Mouse (Mus musculus): ENCODE results near the gene Mkrn2os. TPM values are rescaled to one million over a fixed set of nuclear protein-coding genes. Genes with fewer than 3 reads are reported as not detected.

Gene Mkrn2os
- total and polyA plus RNA-seq, 3 experiments = not detected

DNA sequence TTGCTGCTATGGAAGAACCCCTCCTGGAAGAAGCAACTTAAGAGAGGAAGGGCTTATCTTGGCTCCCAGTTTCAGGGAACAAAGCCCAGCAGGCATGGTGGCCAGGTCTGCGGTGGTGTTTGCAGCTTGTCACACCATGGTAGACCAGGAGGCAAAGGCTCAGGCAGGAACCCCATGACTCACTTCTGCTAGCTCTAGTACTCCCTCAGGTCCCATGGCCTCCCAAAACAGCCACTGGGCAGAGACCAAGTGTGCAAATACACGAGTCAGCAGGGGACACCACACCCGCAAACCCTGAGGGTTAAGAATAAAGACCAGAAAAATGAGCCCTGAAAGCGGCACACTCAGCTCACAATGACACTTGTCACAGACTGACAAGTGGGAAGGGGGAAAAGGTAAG lies 56.2 kb downstream of the Mkrn2os start:
- peaks cover 6% of the 10 kb centered on the region for H3K4me1 ChIP-seq (ENCODE audit: insufficient read depth, low read depth, low read length)
- peaks cover 18% of the 10 kb centered on the region for H3K27me3 ChIP-seq (ENCODE audit: insufficient read depth, low read length)

DNA sequence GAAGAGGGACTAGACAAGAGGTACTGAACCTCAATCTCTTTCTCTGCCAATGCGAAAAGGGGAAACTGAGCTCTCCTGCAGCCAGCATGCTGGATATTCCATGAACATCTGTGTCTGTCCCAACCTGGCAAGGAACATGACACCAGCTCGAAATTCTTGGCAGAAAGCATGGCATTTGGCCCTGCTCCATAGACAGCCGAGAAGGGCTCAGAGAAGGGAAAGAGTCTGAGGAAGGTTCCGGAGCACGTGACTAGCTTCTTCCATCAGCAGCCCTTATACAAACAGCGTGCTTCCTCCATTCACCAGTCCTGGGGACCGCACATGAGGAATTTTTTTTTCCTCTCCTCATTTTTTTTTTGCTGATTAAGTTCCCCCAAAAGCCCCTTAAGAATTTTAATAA lies 57.8 kb downstream of the Mkrn2os start:
- peaks cover 6% of the 10 kb centered on the region for H3K4me1 ChIP-seq (ENCODE audit: insufficient read depth, low read depth, low read length)
- H3K27me3 ChIP-seq (ENCODE audit: insufficient read depth, low read length) = peaks cover 17% of the 10 kb centered on the region
- no peak for ATAC-seq (ENCODE audit: extremely low read depth, insufficient number of reproducible peaks, low FRiP score, poor library complexity, severe bottlenecking)
- no peaks in the 10 kb centered on the region for H3K36me3 ChIP-seq (replicated peaks)
- TF ChIP-seq CTCF (IDR thresholded peaks at IDR 0.05; ENCODE audit: low read depth, low read length) (no peak), POLR2AphosphoS5 (IDR thresholded peaks at IDR 0.05; ENCODE audit: insufficient replicate concordance, low read depth, low read length) (no peak), GATA1 (IDR thresholded peaks at IDR 0.05; ENCODE audit: borderline replicate concordance, low read length) (no peak), TAL1 (conservative IDR thresholded peaks at IDR 0.05; ENCODE audit: low read depth, low read length) (no peak), GATA2 (IDR thresholded peaks at IDR 0.05; ENCODE audit: borderline replicate concordance, low read depth, low read length) (no peak)
- no peaks in the 10 kb centered on the region for H3K9me3 ChIP-seq (replicated peaks)
- H3K4me3 ChIP-seq (ENCODE audit: low read depth, low read length) = no peak overlapping the region
- no peak for DNase-seq (ENCODE audit: low spot score)

More for the DNA sequence above, 56.2 kb downstream of the Mkrn2os start:
- no peak overlapping the region for H3K4me3 ChIP-seq (ENCODE audit: low read depth, low read length)
- DNase-seq (ENCODE audit: low spot score) (no peak), ATAC-seq (ENCODE audit: extremely low read depth, insufficient number of reproducible peaks, low FRiP score, poor library complexity, severe bottlenecking) (no peak)
- no peaks in the 10 kb centered on the region for H3K36me3 ChIP-seq (replicated peaks)
- no peak for TF ChIP-seq POLR2AphosphoS5 (IDR thresholded peaks at IDR 0.05; ENCODE audit: insufficient replicate concordance, low read depth, low read length)
- no peak for TF ChIP-seq TAL1 (conservative IDR thresholded peaks at IDR 0.05; ENCODE audit: low read depth, low read length)
- TF ChIP-seq GATA2 (IDR thresholded peaks at IDR 0.05; ENCODE audit: borderline replicate concordance, low read depth, low read length) = no peak
- no peak for TF ChIP-seq GATA1 (IDR thresholded peaks at IDR 0.05; ENCODE audit: borderline replicate concordance, low read length)
- TF ChIP-seq CTCF (IDR thresholded peaks at IDR 0.05; ENCODE audit: low read depth, low read length) = no peak
- H3K9me3 ChIP-seq (replicated peaks) = no peaks in the 10 kb centered on the region

Other genes starting within 250 kb of the Mkrn2os start
- not detected in 2 replicates for gene Pparg, start 231.6 kb downstream of the Mkrn2os start, total RNA-seq (2014; fragmentation: Nextera tagmentation)
- gene Pparg, start 231.6 kb downstream of the Mkrn2os start, total RNA-seq (2017) = 0.06 TPM in 1 of 2 replicates, not detected in the other
- gene Pparg, start 231.6 kb downstream of the Mkrn2os start, polyA plus RNA-seq (2012) = not detected in 2 replicates
- 11.5 and 14.4 TPM in 2 replicates for gene Tsen2, start 47.9 kb downstream of the Mkrn2os start, total RNA-seq (2014; fragmentation: Nextera tagmentation)
- 14.6 and 19.9 TPM in 2 replicates for gene Tsen2, start 47.9 kb downstream of the Mkrn2os start, total RNA-seq (2017)
- gene Tsen2, start 47.9 kb downstream of the Mkrn2os start, polyA plus RNA-seq (2012) = 3.7 and 8.9 TPM in 2 replicates
- 18.4 and 23.6 TPM in 2 replicates for gene Mkrn2, start 9.3 kb upstream of the Mkrn2os start, total RNA-seq (2014; fragmentation: Nextera tagmentation)
- 24.5 and 26.3 TPM in 2 replicates for gene Mkrn2, start 9.3 kb upstream of the Mkrn2os start, total RNA-seq (2017)
- gene Mkrn2, start 9.3 kb upstream of the Mkrn2os start, polyA plus RNA-seq (2012) = 2.5 and 21.5 TPM in 2 replicates
- gene Raf1, start 84.1 kb upstream of the Mkrn2os start, total RNA-seq (2014; fragmentation: Nextera tagmentation) = 75.5 and 78.1 TPM in 2 replicates
- 53.0 and 56.9 TPM in 2 replicates for gene Raf1, start 84.1 kb upstream of the Mkrn2os start, total RNA-seq (2017)
- gene Raf1, start 84.1 kb upstream of the Mkrn2os start, polyA plus RNA-seq (2012) = 14.6 and 20.9 TPM in 2 replicates
- gene Tmem40, start 169.8 kb upstream of the Mkrn2os start, total RNA-seq (2014; fragmentation: Nextera tagmentation) = 1.8 TPM in 1 of 2 replicates, not detected in the other
- gene Tmem40, start 169.8 kb upstream of the Mkrn2os start, total RNA-seq (2017) = 14.6 and 16.5 TPM in 2 replicates
- gene Tmem40, start 169.8 kb upstream of the Mkrn2os start, polyA plus RNA-seq (2012) = 2.8 and 3.4 TPM in 2 replicates
- 6.5 and 7.1 TPM in 2 replicates for gene Cand2, start 182.0 kb upstream of the Mkrn2os start, total RNA-seq (2014; fragmentation: Nextera tagmentation)
- 1.6 and 1.8 TPM in 2 replicates for gene Cand2, start 182.0 kb upstream of the Mkrn2os start, total RNA-seq (2017)
- 6.1 and 7.1 TPM in 2 replicates for gene Cand2, start 182.0 kb upstream of the Mkrn2os start, polyA plus RNA-seq (2012)
- 3,038 and 3,130 TPM in 2 replicates for gene Rpl32, start 216.2 kb upstream of the Mkrn2os start, total RNA-seq (2014; fragmentation: Nextera tagmentation)
- gene Rpl32, start 216.2 kb upstream of the Mkrn2os start, total RNA-seq (2017) = 5,749 and 6,102 TPM in 2 replicates
- gene Rpl32, start 216.2 kb upstream of the Mkrn2os start, polyA plus RNA-seq (2012) = 432 and 478 TPM in 2 replicates
- 0.90 TPM in 1 of 2 replicates, not detected in the other for gene Efcab12, start 245.8 kb upstream of the Mkrn2os start, total RNA-seq (2014; fragmentation: Nextera tagmentation)
- gene Efcab12, start 245.8 kb upstream of the Mkrn2os start, total RNA-seq (2017) = 0.06 and 0.27 TPM in 2 replicates
- not detected in 2 replicates for gene Efcab12, start 245.8 kb upstream of the Mkrn2os start, polyA plus RNA-seq (2012)

Data from G1E (cell line).